8 mouse cellular contexts compared by ENCODE assay signal in the genomic region with DNA sequence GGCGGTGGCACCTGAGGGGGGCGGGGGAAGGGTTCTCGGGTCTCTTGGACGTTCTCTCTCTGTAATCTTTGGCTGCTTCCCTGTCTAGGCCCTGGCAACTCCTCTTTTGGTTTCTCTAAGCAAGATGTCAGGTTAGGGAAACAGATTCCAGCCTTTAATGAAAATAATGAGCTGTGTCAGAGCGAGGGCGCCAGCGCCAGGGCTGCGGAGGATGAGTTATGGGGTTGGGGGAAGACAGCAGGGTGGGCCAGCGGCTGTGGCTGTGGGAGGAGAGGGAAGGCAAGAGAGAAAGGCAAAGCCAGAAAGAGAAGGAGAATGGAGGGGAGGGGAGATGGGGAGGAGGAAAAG.
DNase-seq lines count a peak whose midpoint lies in the region; ATAC-seq and TF ChIP-seq lines count a peak whose summit lies in the region.

No protein-coding gene starts in this region.

- WGBS in embryonic facial prominence, embryonic 14.5 days, result 11% methylated on average over 9 of the region's 9 CpGs
- 3% methylated on average over 9 of the region's 9 CpGs for WGBS in kidney, embryonic 14.5 days
- WGBS in small intestine, adult 2 months, result 23% methylated on average over 9 of the region's 9 CpGs

- peaks cover 22% of the 10 kb centered on the region for H3K4me1 ChIP-seq in embryonic facial prominence, embryonic 14.5 days (ENCODE audit: control insufficient read depth, insufficient read depth, low read length)
- H3K4me1 ChIP-seq in kidney, embryonic 14.5 days (ENCODE audit: control insufficient read depth, insufficient read depth, low read length), result peaks cover 26% of the 10 kb centered on the region
- H3K4me1 ChIP-seq in small intestine, adult 2 months (ENCODE audit: control insufficient read depth, insufficient read depth, insufficient read length, low read length), result peaks cover 10% of the 10 kb centered on the region

- TF ChIP-seq CTCF in small intestine, adult 2 months (IDR thresholded peaks at IDR 0.05; ENCODE audit: extremely low read depth, insufficient read length, insufficient replicate concordance, low read depth, low read length), result no peak

- H3K27me3 ChIP-seq in embryonic facial prominence, embryonic 14.5 days (replicated peaks; ENCODE audit: control insufficient read depth, insufficient read depth, low read length), result no peaks in the 10 kb centered on the region
- no peaks in the 10 kb centered on the region for H3K27me3 ChIP-seq in kidney, embryonic 14.5 days (ENCODE audit: control insufficient read depth, insufficient read depth, low read length)
- no peaks in the 10 kb centered on the region for H3K27me3 ChIP-seq in small intestine, adult 2 months (ENCODE audit: control insufficient read depth, insufficient read depth, low read length)

- peak; percentile 21 for DNase-seq in adrenal gland, adult 2 months
- no peak for DNase-seq in adrenal gland, postnatal 4 days (ENCODE audit: low spot score in 2 of 2)
- DNase-seq in embryonic facial prominence, embryonic 14.5 days (ENCODE audit: low spot score), result peak; percentile 37
- peak; percentile 27 for DNase-seq in lung, postnatal 14 days
- DNase-seq in gastrocnemius, postnatal 14 days, result no peak
- DNase-seq in gastrocnemius, postnatal 36 days, result no peak

- peak overlapping the region; percentile 35 for H3K9ac ChIP-seq in embryonic facial prominence, embryonic 14.5 days (ENCODE audit: low read depth, low read length)
- H3K9ac ChIP-seq in kidney, embryonic 14.5 days (ENCODE audit: low read depth, low read length), result peak overlapping the region; percentile 34; the same call in 1 of the 2 replicates

- intact Hi-C loops in gastrocnemius, postnatal 14 days (cut with DNase I; ENCODE audit: low total_unique reads), result no loop called here
- intact Hi-C loops in gastrocnemius, postnatal 36 days (cut with DNase I), result no loop called here

- peak overlapping the region; percentile 46 for H3K4me2 ChIP-seq in embryonic facial prominence, embryonic 14.5 days (ENCODE audit: low read depth, low read length)
- peak overlapping the region; percentile 43 for H3K4me2 ChIP-seq in kidney, embryonic 14.5 days (replicated peaks; ENCODE audit: low read depth, low read length)

- no peaks in the 10 kb centered on the region for H3K36me3 ChIP-seq in embryonic facial prominence, embryonic 14.5 days (ENCODE audit: control insufficient read depth, insufficient read depth, low read length)
- no peaks in the 10 kb centered on the region for H3K36me3 ChIP-seq in kidney, embryonic 14.5 days (ENCODE audit: control insufficient read depth, insufficient read depth, low read length)
- H3K36me3 ChIP-seq in small intestine, adult 2 months (ENCODE audit: control insufficient read depth, insufficient read depth, low read length), result no peaks in the 10 kb centered on the region

- TF ChIP-seq POLR2A in small intestine, adult 2 months (IDR thresholded peaks at IDR 0.05; ENCODE audit: low read depth, low read length), result no peak

- peak overlapping the region; percentile 63 for H3K27ac ChIP-seq in embryonic facial prominence, embryonic 14.5 days (replicated peaks; ENCODE audit: low read depth, low read length)
- H3K27ac ChIP-seq in kidney, embryonic 14.5 days (ENCODE audit: low read depth, low read length), result peak overlapping the region; percentile 95
- peak overlapping the region; percentile 73 for H3K27ac ChIP-seq in small intestine, adult 2 months (ENCODE audit: insufficient read depth, low read depth, low read length)

- no peak for ATAC-seq in embryonic facial prominence, embryonic 14.5 days (ENCODE audit: low read depth)
- ATAC-seq in kidney, embryonic 14.5 days (ENCODE audit: low FRiP score, low TSS enrichment), result peak; percentile 90

- peak overlapping the region; percentile 17 for H3K4me3 ChIP-seq in embryonic facial prominence, embryonic 14.5 days (ENCODE audit: low read depth, low read length)
- H3K4me3 ChIP-seq in kidney, embryonic 14.5 days (ENCODE audit: low read length), result peak overlapping the region; percentile 29
- peak overlapping the region; percentile 60 for H3K4me3 ChIP-seq in small intestine, adult 2 months (ENCODE audit: low read depth, low read length)

- no peaks in the 10 kb centered on the region for H3K9me3 ChIP-seq in embryonic facial prominence, embryonic 14.5 days (ENCODE audit: control insufficient read depth, low read length)
- no peaks in the 10 kb centered on the region for H3K9me3 ChIP-seq in kidney, embryonic 14.5 days (ENCODE audit: control insufficient read depth, low read length)

Comparison
In these comparisons a context has a peak if more than half of its experiments do, and no peak if none do; other contexts are left out.
1. DNase-seq: peak in adrenal gland, adult 2 months (single experiment), embryonic facial prominence, embryonic 14.5 days (single experiment) and lung, postnatal 14 days (single experiment); none in adrenal gland, postnatal 4 days (0 of 2), gastrocnemius, postnatal 14 days (single experiment) and gastrocnemius, postnatal 36 days (0 of 2).
2. Peak in every context shown above with its lines, with median percentiles within 50 percentile points of each other: H3K27ac ChIP-seq and H3K4me3 ChIP-seq.